Mouse (Mus musculus) CD8-positive naive resting alpha-beta T cell, adult 57 days (primary cell): Measurements from ENCODE around the gene Ccdc174. TPM values are rescaled to one million over a fixed set of nuclear protein-coding genes. Genes with fewer than 3 reads are reported as not detected.

Experiments used
- total RNA-seq: library from RNA; stranded (reverse); gene quantifications from one replicate; pipeline ENCODE4 v1.2.4, GENCODE M21; 2023

The Ccdc174 gene
- 43.5 TPM for total RNA-seq

DNA sequence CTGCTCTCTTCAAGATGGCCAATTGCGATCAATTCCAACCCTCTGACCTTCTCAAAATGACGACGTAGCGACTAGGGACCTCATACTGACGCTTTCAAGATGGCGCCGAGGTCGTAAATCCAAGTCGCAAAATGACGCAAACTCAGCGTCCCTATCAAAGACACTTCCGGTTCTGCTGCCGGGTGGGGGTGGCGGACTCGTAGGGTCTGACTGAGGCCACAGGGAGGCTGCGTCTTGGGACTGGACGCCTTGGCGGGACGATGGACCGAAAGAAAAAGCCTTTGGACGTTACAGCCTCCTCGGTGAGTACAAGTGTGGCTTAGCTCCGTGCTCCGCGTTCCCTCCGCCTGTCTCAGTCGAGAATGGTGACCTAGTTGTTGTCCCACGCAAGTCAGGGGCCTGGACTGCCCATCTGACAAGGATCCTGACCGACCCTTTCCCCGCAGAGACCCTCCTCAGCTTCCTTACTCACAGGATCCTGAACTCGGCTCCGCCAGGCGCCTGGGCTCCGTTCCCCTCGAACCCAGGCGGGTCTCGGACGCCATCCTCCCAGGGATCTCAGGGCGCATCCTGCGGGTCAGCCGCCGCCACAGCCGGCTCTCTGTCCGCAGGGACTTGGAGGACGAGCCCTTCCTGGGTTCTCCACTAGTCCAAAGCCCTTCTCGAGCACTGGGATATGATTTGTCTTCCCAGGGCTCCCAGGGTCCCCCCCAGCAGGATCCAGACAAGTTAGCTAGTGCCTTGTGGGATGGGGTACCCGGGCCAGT is at the start of gene Ccdc174:
TSS of gene Ccdc174 (plus strand) at position 169 of the 767 bp plus-strand sequence.

DNA sequence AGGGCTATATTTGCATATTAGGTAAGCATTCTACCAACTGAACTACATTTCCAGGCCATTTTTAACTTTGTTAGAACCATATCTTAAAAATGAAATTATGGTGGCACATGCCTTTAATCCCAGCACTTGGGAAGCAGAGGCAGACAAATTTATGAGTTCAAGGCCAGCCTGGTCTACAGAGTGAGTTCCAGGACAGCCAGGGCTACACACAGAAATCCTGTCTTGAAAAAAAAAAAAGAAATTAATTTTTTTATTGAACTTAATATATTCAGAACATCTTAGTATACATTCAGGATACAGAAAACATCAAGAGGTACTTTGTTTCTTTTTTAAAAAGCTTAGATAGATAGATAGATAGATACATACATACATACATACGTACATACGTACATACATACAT is 24.7 kb downstream of the Ccdc174 start, which contains the start of gene 4930590J08Rik:
TSS of gene 4930590J08Rik (plus strand) at position 301 of the 400 bp plus-strand sequence.

Other genes with a start within 250 kb of the Ccdc174 start
- gene Slc6a6, start 194.0 kb upstream of the Ccdc174 start, total RNA-seq, result 127 TPM
- 0.34 TPM for gene Grip2, start 50.8 kb upstream of the Ccdc174 start, total RNA-seq
- 6.7 TPM for gene 4930590J08Rik, start 24.8 kb downstream of the Ccdc174 start, total RNA-seq
- not detected for gene Fgd5, start 100.8 kb downstream of the Ccdc174 start, total RNA-seq
- 99.8 TPM for gene Nr2c2, start 213.3 kb downstream of the Ccdc174 start, total RNA-seq